Mouse (Mus musculus) embryonic stem cell, embryonic (primary cell): ENCODE data around the gene Duox2.

Source experiments
- CTCF ChIA-PET, 4 experiments: fragments of 300-600 bp in 2 of 4; fragments of 350-600 bp in 2 of 4; sonication (Branson Sonifier 250); formaldehyde crosslinking; loops; one replicate each; lab custom pipeline; 2022; ENCODE audit warnings: inconsistent platforms in 2 of 4; lab: Charles Lee
- POLR2A ChIA-PET, 4 experiments: fragments of 300-600 bp in 2 of 4; fragments of 350-600 bp in 2 of 4; sonication (Branson Sonifier 250); formaldehyde crosslinking; loops; one replicate each; lab custom pipeline; 2022; ENCODE audit warnings: antibody characterized with exemption in 4 of 4, inconsistent platforms in 1 of 4; lab: Charles Lee

Gene Duox2

GRCm38 (mm10) chr2:122278769-122279168 is 19.5 kb downstream of the Duox2 start:
- ChIA-PET POLR2A (no interaction called here), CTCF (no interaction called here)

DNA sequence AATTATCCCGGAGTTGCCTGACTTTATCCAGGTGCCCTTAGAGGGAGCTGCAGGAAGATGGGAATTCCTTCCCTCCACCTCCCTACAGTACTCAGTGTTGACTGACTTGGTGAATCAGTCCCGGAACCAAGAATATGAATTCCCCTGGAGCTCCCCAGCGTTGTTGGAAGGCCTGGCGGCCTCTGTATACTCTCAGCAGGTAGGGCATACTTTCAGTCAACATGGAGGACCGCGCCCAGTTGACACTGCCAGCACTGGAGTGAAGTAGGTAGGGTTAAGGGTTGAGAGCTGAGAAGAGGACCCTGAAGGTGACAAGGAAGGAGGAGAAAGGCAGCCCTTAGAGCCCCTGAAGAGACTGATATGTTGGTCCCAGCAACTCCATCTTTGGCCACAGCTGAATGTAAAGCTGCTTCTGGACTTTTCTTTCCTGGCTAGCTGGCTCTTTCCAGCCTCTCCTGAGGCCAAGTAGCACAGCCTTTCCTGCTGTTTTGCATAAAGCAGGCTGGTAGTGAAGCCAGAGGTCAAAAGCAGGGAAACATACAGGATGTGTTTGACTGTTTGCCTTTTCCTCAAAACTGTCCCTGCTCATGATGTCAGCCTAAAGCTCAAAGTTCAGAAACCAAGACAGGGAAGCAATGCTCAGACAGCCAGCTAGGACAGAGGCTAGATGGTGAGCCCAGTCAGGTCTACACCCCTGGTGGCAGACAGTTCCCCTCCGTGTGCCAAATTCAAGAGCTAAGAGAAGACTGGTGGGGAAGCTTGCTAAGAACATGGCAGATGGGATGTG is 31.6 kb downstream of the Duox2 start:
- CTCF ChIA-PET: interaction anchor here in 2 of 4 experiments (0.8 to 1.2 kb wide), 3 partner anchors 14 to 36 kb away, joined by 3 to 4 read pairs (median 4); no protein-coding TSS in a partner anchor
- POLR2A ChIA-PET: interaction anchor here in 3 of 4 experiments (0.6 to 2.4 kb wide), 9 partner anchors 10 to 407 kb away, joined by 3 to 8 read pairs (median 5); partner anchors contain the start of genes Spg11 (in 2 of the 3) and Sord (in 1 of the 3)

DNA sequence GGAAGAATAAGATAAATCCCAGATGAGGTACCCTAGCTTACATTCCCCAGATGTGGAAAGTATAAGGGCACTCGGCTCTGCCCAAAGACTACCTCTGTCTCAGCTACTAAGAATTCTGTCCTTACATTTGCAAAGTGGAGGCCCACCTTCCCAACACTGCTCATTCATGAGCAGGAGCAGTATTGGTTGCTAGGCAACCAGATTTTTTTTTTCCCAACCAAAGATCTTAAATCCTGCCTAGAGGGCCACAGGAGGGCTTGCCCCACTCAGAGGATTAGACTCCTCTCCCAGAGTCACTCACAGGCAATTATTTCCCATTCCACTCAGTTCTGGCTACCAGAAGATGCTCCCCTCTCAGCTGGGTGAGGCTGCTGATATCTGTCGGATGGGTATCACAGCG is 33.6 kb downstream of the Duox2 start:
- CTCF ChIA-PET: interaction anchor here in 2 of 4 experiments (0.6 kb wide), 2 partner anchors 30 to 102 kb away, joined by 3 to 4 read pairs; no protein-coding TSS in a partner anchor
- POLR2A ChIA-PET: interaction anchor here in 3 of 4 experiments (0.6 to 1.6 kb wide), 3 partner anchors 30 to 1591 kb away, joined by 3 to 5 read pairs (median 3); partner anchors contain the start of genes Duoxa1 (in 1 of the 3) and Sord (in 1 of the 3)

DNA sequence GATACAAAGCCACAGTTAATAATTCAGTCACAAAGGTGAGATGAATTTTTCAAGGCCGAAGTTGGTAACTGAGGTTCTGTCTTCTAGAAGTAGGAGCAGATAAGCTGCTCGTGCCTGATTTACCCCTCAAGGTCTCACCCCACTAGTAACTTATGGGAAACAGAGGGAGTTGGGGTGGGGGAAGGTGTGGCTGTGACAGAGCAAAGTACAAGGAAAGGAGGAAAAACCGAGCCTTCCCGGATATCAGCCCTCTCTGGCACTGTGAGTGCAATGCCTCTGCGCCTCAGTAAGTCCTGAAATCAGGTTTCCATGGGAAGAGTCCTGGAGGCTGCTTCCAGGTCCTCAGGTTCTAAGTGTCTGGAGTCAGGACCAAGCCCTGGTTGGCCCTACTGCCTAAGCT is 37.5 kb downstream of the Duox2 start:
- ChIA-PET CTCF (no interaction called here), POLR2A (interaction anchor here in 1 of 4 experiments (0.6 kb wide), 1 partner anchor 10 kb away, joined by 3 read pairs; no protein-coding TSS in a partner anchor)

- POLR2A ChIA-PET: interaction anchor here in 1 of 4 experiments (0.6 kb wide), 1 partner anchor 27 kb away, joined by 3 read pairs; no protein-coding TSS in a partner anchor
- CTCF ChIA-PET: interaction anchor here in 1 of 4 experiments (1.3 kb wide), 1 partner anchor 12 kb away, joined by 4 read pairs; no protein-coding TSS in a partner anchor
Observed at GRCm38 (mm10) chr2:122255997-122256396, 42.3 kb downstream of the Duox2 start.

GRCm38 (mm10) chr2:122247786-122248185 is 50.5 kb downstream of the Duox2 start:
- POLR2A ChIA-PET: interaction anchor here in 3 of 4 experiments (0.6 to 1.6 kb wide), 4 partner anchors 8 to 32 kb away, joined by 3 to 5 read pairs (median 4); partner anchors contain the start of gene Sord (in 1 of the 3)
- CTCF ChIA-PET: interaction anchor here in 1 of 4 experiments (0.6 kb wide), 1 partner anchor 115 kb away, joined by 3 read pairs; no protein-coding TSS in a partner anchor

DNA sequence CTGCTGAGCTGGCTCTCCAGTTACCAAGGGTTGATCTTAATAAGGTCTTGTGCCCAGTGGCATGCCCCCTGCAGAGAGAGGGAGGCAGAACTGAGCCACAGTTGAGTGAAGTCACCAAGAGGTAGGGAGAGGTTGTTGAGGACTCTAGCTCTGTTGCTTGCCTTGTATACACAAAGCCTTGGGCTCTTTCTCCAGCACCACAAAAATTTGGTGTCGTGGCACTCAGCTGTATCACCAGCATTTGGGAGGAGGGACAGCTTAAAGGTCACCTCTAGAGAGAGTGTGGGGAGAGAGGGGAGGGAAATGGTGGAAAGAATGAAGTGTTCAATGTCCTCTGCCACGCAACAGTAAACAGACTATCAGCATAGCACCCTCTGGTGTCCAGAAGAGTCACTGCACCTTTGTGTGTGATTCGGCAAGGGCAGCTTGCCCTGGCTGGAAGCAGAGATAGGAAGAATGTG is 54.5 kb downstream of the Duox2 start:
- ChIA-PET CTCF (interaction anchor here (0.5 to 2.5 kb wide), 38 partner anchors 9 to 612 kb away, joined by 3 to 12 read pairs (median 4); partner anchors contain the start of genes Sord (in 2 of the 4), Duox1 (in 1 of the 4), Duox2 (in 1 of the 4) and Duoxa1 (in 1 of the 4)), POLR2A (interaction anchor here in 3 of 4 experiments (0.6 to 2.3 kb wide), 7 partner anchors 9 to 387 kb away, joined by 3 to 13 read pairs (median 5); partner anchors contain the start of genes Sord (in 2 of the 3), B2m (in 1 of the 3) and Spg11 (in 1 of the 3))

DNA sequence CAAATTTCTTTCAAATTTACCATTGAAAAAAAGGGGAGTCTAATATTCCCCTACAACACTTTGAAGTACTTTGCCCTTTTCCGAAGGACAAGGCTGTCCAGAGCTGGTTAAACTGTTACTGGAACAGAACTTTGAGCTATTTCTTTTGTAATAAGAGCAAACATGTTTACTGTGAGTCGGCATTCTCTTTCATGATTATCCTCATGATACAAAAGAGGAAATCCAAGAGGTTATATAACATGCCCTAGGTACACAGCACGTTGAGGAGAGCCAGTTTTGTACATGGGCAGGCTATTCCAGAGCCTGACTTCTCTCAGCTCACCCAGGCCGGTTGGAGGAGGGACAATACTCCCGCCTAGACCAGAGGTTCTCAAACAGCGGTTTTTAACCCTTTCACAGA is 56.3 kb downstream of the Duox2 start:
- POLR2A ChIA-PET: interaction anchor here in 1 of 4 experiments (1.5 kb wide), 1 partner anchor 124 kb away, joined by 3 read pairs; no protein-coding TSS in a partner anchor

DNA sequence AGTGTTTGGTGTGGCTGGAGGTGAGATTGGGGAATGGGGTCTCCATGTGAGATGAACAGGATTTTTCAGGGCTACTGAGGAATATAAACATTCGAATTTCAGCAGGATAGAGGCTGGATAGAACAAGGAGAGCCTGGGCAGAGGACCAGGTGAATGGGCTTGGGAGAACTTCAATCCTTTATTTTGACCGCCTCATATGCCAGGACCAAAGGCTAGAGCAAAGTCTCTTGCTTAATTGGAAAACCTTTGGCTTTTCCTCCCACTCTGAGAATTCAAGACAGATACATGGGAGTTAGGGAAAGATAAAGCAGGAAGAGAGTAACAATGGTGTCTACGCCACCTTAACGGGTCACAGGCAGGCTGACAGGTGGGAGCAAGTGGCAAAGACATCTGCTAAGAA is 57.0 kb downstream of the Duox2 start:
- POLR2A ChIA-PET: no interaction called here
- CTCF ChIA-PET: interaction anchor here in 1 of 4 experiments (0.5 kb wide), 1 partner anchor 134 kb away, joined by 15 read pairs; no protein-coding TSS in a partner anchor

More for the DNA sequence above, 56.3 kb downstream of the Duox2 start:
- CTCF ChIA-PET: no interaction called here

DNA sequence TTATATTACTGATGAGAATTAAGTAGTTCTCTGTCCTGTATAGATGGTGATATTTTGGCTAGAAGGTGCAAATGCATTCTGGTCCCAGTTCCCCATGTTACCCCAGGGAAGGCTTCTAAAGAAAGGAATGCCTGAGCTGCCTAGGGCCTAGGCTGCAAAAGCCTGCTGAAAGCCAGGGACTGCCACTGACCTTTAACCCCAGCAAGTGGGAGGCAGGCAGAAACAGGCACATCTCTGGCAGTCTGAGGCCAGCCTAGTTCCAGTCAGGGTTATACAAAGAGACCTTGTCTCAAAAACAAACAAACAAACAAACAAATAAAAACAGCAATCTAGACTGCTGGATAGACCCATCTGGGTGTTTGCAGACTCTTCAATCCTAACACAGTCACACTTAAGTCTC is 57.5 kb downstream of the Duox2 start:
- ChIA-PET POLR2A (no interaction called here), CTCF (no interaction called here)

GRCm38 (mm10) chr2:122237891-122238470 is 60.3 kb downstream of the Duox2 start:
- ChIA-PET CTCF (no interaction called here), POLR2A (interaction anchor here in 2 of 4 experiments (0.8 to 1.3 kb wide), 2 partner anchors 8 to 52 kb away, joined by 3 to 5 read pairs; partner anchors contain the start of genes Patl2 (in 1 of the 2) and Terb2 (in 1 of the 2))

DNA sequence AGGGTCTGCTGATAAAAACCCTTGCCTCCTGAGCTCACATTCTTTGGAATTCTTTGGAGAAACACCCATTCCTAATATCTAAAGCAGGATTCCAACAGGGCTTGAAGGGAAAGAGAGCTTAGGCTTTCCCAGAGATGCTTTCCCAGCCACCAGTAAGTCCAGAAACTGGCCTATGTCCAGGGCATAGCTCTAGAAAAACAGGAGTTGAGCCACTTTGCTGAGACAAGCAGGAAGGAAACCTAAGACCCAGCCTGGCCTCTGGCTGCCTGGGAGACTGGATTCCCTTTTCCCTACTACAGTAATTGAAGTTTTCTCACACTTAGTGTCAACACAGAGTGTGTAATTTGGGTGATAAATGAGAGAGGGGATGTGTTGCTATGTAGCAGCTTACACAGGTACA is 61.9 kb downstream of the Duox2 start:
- CTCF ChIA-PET: interaction anchor here in 1 of 4 experiments (0.6 kb wide), 1 partner anchor 112 kb away, joined by 3 read pairs; no protein-coding TSS in a partner anchor
- POLR2A ChIA-PET: no interaction called here

GRCm38 (mm10) chr2:122235425-122235824 is 62.8 kb downstream of the Duox2 start:
- CTCF ChIA-PET: interaction anchor here in 3 of 4 experiments (0.5 to 2.1 kb wide), 3 partner anchors 8 to 145 kb away, joined by 4 to 12 read pairs (median 12); no protein-coding TSS in a partner anchor
- POLR2A ChIA-PET: interaction anchor here in 3 of 4 experiments (0.6 to 2.8 kb wide), 16 partner anchors 8 to 376 kb away, joined by 3 to 13 read pairs (median 4); partner anchors contain the start of genes B2m (in 1 of the 3), Patl2 (in 1 of the 3), Shf (in 1 of the 3) and Spg11 (in 1 of the 3)

DNA sequence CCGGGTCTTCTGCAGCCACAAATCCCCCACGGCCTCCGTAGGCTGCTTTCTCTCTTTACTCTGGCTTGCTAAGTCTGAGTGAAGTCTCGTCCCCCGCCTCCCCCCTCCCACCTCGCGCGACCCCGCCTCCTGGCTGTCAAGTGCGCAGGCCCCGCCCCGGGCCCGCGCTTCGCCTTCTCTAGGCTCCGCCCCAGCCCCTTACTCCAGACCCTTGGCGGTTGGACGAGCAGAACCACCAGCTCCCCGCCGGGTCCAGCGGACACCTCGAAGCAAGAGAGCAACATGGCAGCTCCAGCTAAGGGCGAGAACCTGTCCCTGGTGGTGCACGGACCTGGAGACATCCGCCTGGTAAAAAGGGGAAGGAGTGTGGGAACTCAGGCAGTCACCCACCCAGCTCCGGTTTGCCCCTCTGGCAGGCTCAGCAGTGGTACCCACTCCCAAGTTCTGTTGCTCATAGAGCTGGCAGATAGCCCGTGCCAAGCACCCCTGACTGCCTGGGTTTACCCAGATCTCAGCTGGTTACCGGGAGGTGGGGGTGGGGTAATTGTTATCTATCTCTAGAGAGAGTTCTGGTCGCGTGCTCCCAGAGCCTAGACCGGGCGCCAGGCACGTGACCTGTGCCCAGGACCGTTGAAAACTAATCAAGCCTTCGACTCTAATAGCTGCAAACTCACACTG is 63.5 kb downstream of the Duox2 start, which contains the start of gene Sord:
TSS of gene Sord (plus strand) at position 139 of the 678 bp plus-strand sequence.
- ChIA-PET CTCF (interaction anchor here (0.5 to 2.1 kb wide), 9 partner anchors 9 to 756 kb away, joined by 3 to 12 read pairs (median 4); no protein-coding TSS in a partner anchor), POLR2A (interaction anchor here in 3 of 4 experiments (0.5 to 2.8 kb wide), 31 partner anchors 9 to 376 kb away, joined by 3 to 13 read pairs (median 3); partner anchors contain the start of genes Ctdspl2 (in 2 of the 3), Mageb3 (in 2 of the 3), Spg11 (in 2 of the 3) and B2m (in 1 of the 3))

- POLR2A ChIA-PET: interaction anchor here in 3 of 4 experiments (0.8 to 2.8 kb wide), 24 partner anchors 9 to 340 kb away, joined by 3 to 13 read pairs (median 4); partner anchors contain the start of genes Spg11 (in 3 of the 3), Ctdspl2 (in 2 of the 3), Mageb3 (in 2 of the 3) and B2m (in 1 of the 3)
- CTCF ChIA-PET: interaction anchor here (0.6 to 2.1 kb wide), 6 partner anchors 10 to 423 kb away, joined by 3 to 12 read pairs (median 4); no protein-coding TSS in a partner anchor
Observed at GRCm38 (mm10) chr2:122233759-122234557, 64.3 kb downstream of the Duox2 start.

GRCm38 (mm10) chr2:122233341-122233740 is 64.9 kb downstream of the Duox2 start:
- ChIA-PET CTCF (interaction anchor here in 2 of 4 experiments (2.0 to 2.1 kb wide), 2 partner anchors 10 kb away, joined by 12 read pairs; no protein-coding TSS in a partner anchor), POLR2A (interaction anchor here in 3 of 4 experiments (0.8 to 2.8 kb wide), 12 partner anchors 10 to 340 kb away, joined by 3 to 10 read pairs (median 4); partner anchors contain the start of genes Spg11 (in 2 of the 3), B2m (in 1 of the 3), Ctdspl2 (in 1 of the 3) and Mageb3 (in 1 of the 3))
